Mouse (Mus musculus) CH12.LX (cell line): ENCODE results near the gene Chst8. TPM values are rescaled to one million over a fixed set of nuclear protein-coding genes. Genes with fewer than 3 reads are reported as not detected.

Source experiments
- DNase-seq: peaks from one replicate; pipeline ENCODE4 v3.0.0-alpha.2; 2013; ENCODE audit errors: extremely low read depth
- H3K27ac ChIP-seq: 2 replicates; pipeline ENCODE4 v1.5.1; 2012; ENCODE audit warnings: low read depth, mild to moderate bottlenecking, control low read depth, moderate library complexity; ENCODE audit not compliant: insufficient read depth
- H3K27me3 ChIP-seq: replicated peaks from 2 replicates; pipeline ENCODE3; 2012; ENCODE audit warnings: inconsistent platforms
- H3K36me3 ChIP-seq, 2 experiments: replicated peaks in 1 of 2; 2 replicates each; pipeline versions ENCODE3 to v1.6.1; 2012; ENCODE audit warnings: inconsistent platforms in 1 of 2, low read length in 1 of 2, mild to moderate bottlenecking in 1 of 2, mixed read lengths in 1 of 2, moderate library complexity in 1 of 2; ENCODE audit not compliant: control insufficient read depth in 1 of 2, insufficient read depth in 1 of 2
- H3K4me1 ChIP-seq, 2 experiments: 2 replicates each; pipeline ENCODE4 v1.6.1; 2012; ENCODE audit warnings: inconsistent platforms in 1 of 2, moderate library complexity in 1 of 2; ENCODE audit not compliant: insufficient read depth in 2 of 2, control insufficient read depth in 1 of 2
- H3K4me2 ChIP-seq: 2 replicates; pipeline ENCODE4 v1.6.1; 2012; ENCODE audit warnings: low read depth, mild to moderate bottlenecking, control low read depth; ENCODE audit not compliant: poor library complexity, insufficient read depth, severe bottlenecking
- H3K4me3 ChIP-seq, 3 experiments: fragments of 150-350 bp in 1 of 3; sonication (generic) in 1 of 3; replicated peaks in 1 of 3; 2 replicates each; pipeline versions ENCODE3 to v1.5.1; 2011 to 2012; ENCODE audit warnings: low read depth in 2 of 3, low read length in 2 of 3, mild to moderate bottlenecking in 2 of 3, moderate library complexity in 2 of 3, control low read depth in 1 of 3, improper control_type of control experiment in 1 of 3, inconsistent platforms in 1 of 3, mixed read lengths in 1 of 3; ENCODE audit not compliant: poor library complexity in 1 of 3
- H3K79me2 ChIP-seq: replicated peaks from 2 replicates; pipeline ENCODE4 v1.6.1; 2012; ENCODE audit warnings: mild to moderate bottlenecking, moderate library complexity; ENCODE audit not compliant: control insufficient read depth, poor library complexity, insufficient read depth, severe bottlenecking; ENCODE audit errors: extremely low read depth
- H3K9ac ChIP-seq: 2 replicates; pipeline ENCODE4 v1.6.1; 2012; ENCODE audit warnings: low read depth, mild to moderate bottlenecking, control low read depth, moderate library complexity; ENCODE audit not compliant: insufficient read depth
- H3K9me3 ChIP-seq: replicated peaks from 2 replicates; pipeline ENCODE3; 2012; ENCODE audit warnings: low read length, inconsistent platforms, mixed read lengths
- BHLHE40 ChIP-seq: IDR thresholded peaks from 2 replicates; pipeline ENCODE4 v1.6.1; 2011; ENCODE audit warnings: mild to moderate bottlenecking, low read depth, low read length, improper control_type of control experiment
- CHD1 ChIP-seq: IDR thresholded peaks from 2 replicates; pipeline ENCODE4 v1.6.1; 2012; ENCODE audit warnings: low read depth, low read length, improper control_type of control experiment, inconsistent platforms
- ELF1 ChIP-seq: IDR thresholded peaks from 2 replicates; pipeline ENCODE4 v1.6.1; 2014; ENCODE audit warnings: low read depth, mild to moderate bottlenecking, inconsistent platforms, low read length, improper control_type of control experiment
- EP300 ChIP-seq: IDR thresholded peaks from 2 replicates; pipeline ENCODE4 v1.6.1; 2011; ENCODE audit warnings: low read length, improper control_type of control experiment
- ETS1 ChIP-seq: conservative IDR thresholded peaks from 2 replicates; pipeline ENCODE4 v1.6.1; 2012; ENCODE audit warnings: low read depth, mild to moderate bottlenecking, inconsistent platforms, low read length, improper control_type of control experiment, moderate library complexity
- HCFC1 ChIP-seq: IDR thresholded peaks from 2 replicates; pipeline ENCODE4 v1.6.1; 2012; ENCODE audit warnings: low read depth, mild to moderate bottlenecking, inconsistent platforms, low read length, improper control_type of control experiment
- MAFK ChIP-seq: IDR thresholded peaks from 2 replicates; pipeline ENCODE4 v1.6.1; 2011; ENCODE audit warnings: low read length, improper control_type of control experiment; ENCODE audit not compliant: insufficient replicate concordance
- MAX ChIP-seq: IDR thresholded peaks from 2 replicates; pipeline ENCODE4 v1.6.1; 2011; ENCODE audit warnings: low read length, improper control_type of control experiment
- MAZ ChIP-seq: IDR thresholded peaks from 2 replicates; pipeline ENCODE4 v1.6.1; 2012; ENCODE audit warnings: low read depth, mild to moderate bottlenecking, inconsistent platforms, low read length, improper control_type of control experiment, moderate library complexity
- MXI1 ChIP-seq: IDR thresholded peaks from 2 replicates; pipeline ENCODE4 v1.6.1; 2011; ENCODE audit warnings: mild to moderate bottlenecking, low read depth, low read length, improper control_type of control experiment
- NRF1 ChIP-seq: IDR thresholded peaks from 2 replicates; pipeline ENCODE4 v1.6.1; 2014; ENCODE audit warnings: low read depth, mild to moderate bottlenecking, inconsistent platforms, low read length, improper control_type of control experiment, moderate library complexity
- POLR2AphosphoS2 ChIP-seq: IDR thresholded peaks from 2 replicates; pipeline ENCODE4 v1.6.1; 2011; ENCODE audit warnings: low read depth, low read length, improper control_type of control experiment
- SIN3A ChIP-seq: IDR thresholded peaks from 2 replicates; pipeline ENCODE4 v1.6.1; 2012; ENCODE audit warnings: low read length, improper control_type of control experiment, inconsistent platforms
- TBP ChIP-seq: conservative IDR thresholded peaks from 2 replicates; pipeline ENCODE4 v1.6.1; 2011; ENCODE audit warnings: low read depth, low read length, improper control_type of control experiment
- TCF12 ChIP-seq: IDR thresholded peaks from 2 replicates; pipeline ENCODE4 v1.6.1; 2014; ENCODE audit warnings: low read depth, mild to moderate bottlenecking, inconsistent platforms, low read length, improper control_type of control experiment
- UBTF ChIP-seq: IDR thresholded peaks from 2 replicates; pipeline ENCODE4 v1.6.1; 2012; ENCODE audit warnings: low read depth, mild to moderate bottlenecking, inconsistent platforms, low read length, improper control_type of control experiment, moderate library complexity
- USF2 ChIP-seq: conservative IDR thresholded peaks from 2 replicates; pipeline ENCODE4 v1.6.1; 2011; ENCODE audit warnings: low read depth, low read length, improper control_type of control experiment
- ZC3H11A ChIP-seq: IDR thresholded peaks from 2 replicates; pipeline ENCODE4 v1.6.1; 2012; ENCODE audit warnings: low read depth, mild to moderate bottlenecking, inconsistent platforms, low read length, improper control_type of control experiment
- ZKSCAN1 ChIP-seq: IDR thresholded peaks from 2 replicates; pipeline ENCODE4 v1.6.1; 2012; ENCODE audit warnings: low read depth, inconsistent platforms, low read length, improper control_type of control experiment, borderline replicate concordance
- ZMIZ1 ChIP-seq: IDR thresholded peaks from 2 replicates; pipeline ENCODE4 v1.6.1; 2012; ENCODE audit warnings: low read depth, mild to moderate bottlenecking, inconsistent platforms, low read length, improper control_type of control experiment
- dilution Hi-C: fragments of 300-500 bp; cut with MboI; formaldehyde crosslinking; loops from 2 replicates; pipeline ENCODE4 v1.14.3; 2020; ENCODE audit warnings: low sequenced_read_pairs; ENCODE audit not compliant: extremely low pct_unique_long_range_greater_than_20kb, extremely low pct_ligation_motif_present
- in situ Hi-C: fragments of 300-500 bp; cut with MboI; formaldehyde crosslinking; loops from 3 replicates; pipeline ENCODE4 v1.14.3; 2019; ENCODE audit warnings: low sequenced_read_pairs, low pct_ligation_motif_present, low pct_unique_long_range_greater_than_20kb, mixed read lengths
- polyA plus RNA-seq: library from polyadenylated mRNA; unstranded; fragments of >175 nt; gene quantifications from 2 replicates; pipeline ENCODE4 v1.2.1, GENCODE M21; 2012; ENCODE audit warnings: low read depth; ENCODE audit not compliant: insufficient read length
- total RNA-seq, 2 experiments: library from RNA; depleted of rRNA; stranded (reverse); fragments of 300-350 nt in 1 of 2; fragments of >200 nt in 1 of 2; gene quantifications; 2 replicates each; pipeline ENCODE4 v1.2.3; 2012 to 2014

Gene Chst8
- total and polyA plus RNA-seq, 3 experiments = 0.13 to 0.27 (median 0.16) TPM

DNA sequence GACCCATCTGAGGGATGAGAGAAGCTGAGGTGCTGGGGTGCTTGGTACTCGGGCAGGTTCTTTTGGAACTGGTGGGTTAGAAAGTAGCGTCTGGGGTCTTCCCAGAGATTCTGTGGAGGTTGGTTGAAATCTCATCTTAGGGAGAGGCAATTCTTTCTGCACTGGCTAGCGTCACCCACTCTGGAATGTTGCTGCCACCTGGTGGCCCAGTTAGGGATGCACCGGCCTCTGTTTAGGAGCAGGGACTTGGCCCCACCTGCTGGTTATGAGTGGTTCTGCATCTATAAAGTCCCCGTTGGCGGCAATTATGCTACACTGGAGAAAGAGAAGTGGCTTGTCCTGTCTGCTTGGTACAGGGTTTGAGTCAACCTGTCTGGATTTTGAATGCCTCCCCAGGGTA, 140.6 kb downstream of the Chst8 start (continued):
- TF ChIP-seq TBP (no peak), UBTF (no peak), CHD1 (no peak), EP300 (no peak), POLR2AphosphoS2 (no peak), MXI1 (no peak), ELF1 (peak; percentile 21; the same call in 1 of the 2 replicates), NRF1 (peak; percentile 52), ZC3H11A (peak; percentile 100), USF2 (no peak), HCFC1 (no peak), TCF12 (peak; percentile 50; the same call in 1 of the 2 replicates), MAX (no peak), ZMIZ1 (no peak), ZKSCAN1 (no peak), SIN3A (0 out of 2 replicates have a peak, but pooled peaks have one; percentile 49), MAZ (no peak), MAFK (no peak), BHLHE40 (0 out of 2 replicates have a peak, but pooled peaks have one; percentile 13), ETS1 (no peak)
- TF ChIP-seq, all 38 proteins: peak for 14

GRCm38 (mm10) chr7:34670778-34671177, 141.7 kb downstream of the Chst8 start:
- dilution Hi-C loops = no loop called here
- H3K4me2 ChIP-seq = no peak overlapping the region
- no peaks in the 10 kb centered on the region for H3K36me3 ChIP-seq
- H3K4me1 ChIP-seq = no peaks in the 10 kb centered on the region
- no peaks in the 10 kb centered on the region for H3K79me2 ChIP-seq
- in situ Hi-C loops = loop anchor here (5.0 to 25.0 kb wide), 4 partner anchors 53 to 408 kb away; partner anchors contain the start of gene Gm6096
- H3K4me3 ChIP-seq = no peak overlapping the region
- peaks cover 10% of the 10 kb centered on the region for H3K27me3 ChIP-seq
- H3K9ac ChIP-seq = no peak overlapping the region
- DNase-seq = no peak
- peaks cover 4% of the 10 kb centered on the region for H3K9me3 ChIP-seq
- H3K27ac ChIP-seq = no peak overlapping the region
- no peak for TF ChIP-seq BHLHE40
